Mouse (Mus musculus): Measurements from ENCODE around the gene 2810408A11Rik. TPM values are rescaled to one million over a fixed set of nuclear protein-coding genes. Genes with fewer than 3 reads are reported as not detected.

The 2810408A11Rik gene
- total RNA-seq, 1 experiment = 3.3 TPM

- Histone ChIP-seq H3K9me3 (ENCODE audit: control insufficient read depth, insufficient read depth, low read depth, low read length) (no peaks in the 10 kb centered on the region), H3K27ac (ENCODE audit: insufficient read depth, low read depth, low read length, poor library complexity, severe bottlenecking) (no peak overlapping the region), H3K36me3 (ENCODE audit: control insufficient read depth, insufficient read depth, low read length, poor library complexity, severe bottlenecking) (no peaks in the 10 kb centered on the region), H3K4me3 (ENCODE audit: insufficient read depth in 1 of 2, low read depth in 1 of 2, low read length in 2 of 2, poor library complexity in 1 of 2, severe bottlenecking in 1 of 2) (no peak overlapping the region), H3K9ac (ENCODE audit: insufficient read depth, low read depth, low read length, poor library complexity, severe bottlenecking) (no peak overlapping the region), H3K4me1 (ENCODE audit: control insufficient read depth in 2 of 2, insufficient read depth in 2 of 2, low read length in 2 of 2, poor library complexity in 1 of 2) (peaks cover 0 to 24% of the 10 kb centered on the region in 2 experiments; a peak in 2 of 4 replicates)
- DNase-seq (ENCODE audit: low read depth, low spot score) = no peak
- in situ Hi-C loops (cut with MboI; ENCODE audit: low sequenced_read_pairs in 2 of 2, unreplicated experiment in 2 of 2) = loop anchor here in 1 of 2 experiments (10.0 kb wide), 1 partner anchor 276 kb away; the partner anchor contains the start of gene Slc16a11
- TF ChIP-seq ZNF384 (IDR thresholded peaks at IDR 0.05; ENCODE audit: low read depth, low read length) (no peak), CHD2 (IDR thresholded peaks at IDR 0.05; ENCODE audit: low read depth, low read length) (no peak)
Observed at GRCm38 (mm10) chr11:69939181-69939580, 38.4 kb upstream of the 2810408A11Rik start.

GRCm38 (mm10) chr11:69938401-69938979 is 37.7 kb upstream of the 2810408A11Rik start:
- Histone ChIP-seq H3K4me1 (ENCODE audit: control insufficient read depth in 2 of 2, insufficient read depth in 2 of 2, low read length in 2 of 2, poor library complexity in 1 of 2) (peaks cover 0 to 24% of the 10 kb centered on the region in 2 experiments; a peak in 2 of 4 replicates), H3K9ac (ENCODE audit: insufficient read depth, low read depth, low read length, poor library complexity, severe bottlenecking) (no peak overlapping the region), H3K9me3 (ENCODE audit: control insufficient read depth, insufficient read depth, low read depth, low read length) (no peaks in the 10 kb centered on the region), H3K4me3 (ENCODE audit: insufficient read depth in 1 of 2, low read depth in 1 of 2, low read length in 2 of 2, poor library complexity in 1 of 2, severe bottlenecking in 1 of 2) (no peak overlapping the region), H3K27ac (ENCODE audit: insufficient read depth, low read depth, low read length, poor library complexity, severe bottlenecking) (no peak overlapping the region), H3K36me3 (ENCODE audit: control insufficient read depth, insufficient read depth, low read length, poor library complexity, severe bottlenecking) (no peaks in the 10 kb centered on the region)
- TF ChIP-seq MAFK (IDR thresholded peaks at IDR 0.05; ENCODE audit: insufficient read depth, low read depth, low read length) = no peak
- no peak for TF ChIP-seq HCFC1 (IDR thresholded peaks at IDR 0.05; ENCODE audit: borderline replicate concordance, insufficient read depth, low read length)
- TF ChIP-seq ZC3H11A (IDR thresholded peaks at IDR 0.05; ENCODE audit: borderline replicate concordance, low read depth, low read length) = no peak
- no peak for TF ChIP-seq ZNF384 (IDR thresholded peaks at IDR 0.05; ENCODE audit: low read depth, low read length)
- TF ChIP-seq CHD2 (IDR thresholded peaks at IDR 0.05; ENCODE audit: low read depth, low read length) = no peak
- DNase-seq (ENCODE audit: low read depth, low spot score) = no peak
- in situ Hi-C loops (cut with MboI; ENCODE audit: low sequenced_read_pairs in 2 of 2, unreplicated experiment in 2 of 2) = loop anchor here in 1 of 2 experiments (10.0 kb wide), 1 partner anchor 276 kb away; the partner anchor contains the start of gene Slc16a11

- Histone ChIP-seq H3K4me3 (ENCODE audit: insufficient read depth in 1 of 2, low read depth in 1 of 2, low read length in 2 of 2, poor library complexity in 1 of 2, severe bottlenecking in 1 of 2) (no peak overlapping the region), H3K27ac (ENCODE audit: insufficient read depth, low read depth, low read length, poor library complexity, severe bottlenecking) (no peak overlapping the region), H3K9me3 (ENCODE audit: control insufficient read depth, insufficient read depth, low read depth, low read length) (no peaks in the 10 kb centered on the region), H3K9ac (ENCODE audit: insufficient read depth, low read depth, low read length, poor library complexity, severe bottlenecking) (no peak overlapping the region), H3K36me3 (ENCODE audit: control insufficient read depth, insufficient read depth, low read length, poor library complexity, severe bottlenecking) (no peaks in the 10 kb centered on the region), H3K4me1 (ENCODE audit: control insufficient read depth in 2 of 2, insufficient read depth in 2 of 2, low read length in 2 of 2, poor library complexity in 1 of 2) (peaks cover 0 to 24% of the 10 kb centered on the region in 2 experiments; a peak in 2 of 4 replicates)
- DNase-seq (ENCODE audit: low read depth, low spot score) = no peak
- TF ChIP-seq HCFC1 (IDR thresholded peaks at IDR 0.05; ENCODE audit: borderline replicate concordance, insufficient read depth, low read length) = no peak
- TF ChIP-seq MAFK (IDR thresholded peaks at IDR 0.05; ENCODE audit: insufficient read depth, low read depth, low read length) = no peak
- no peak for TF ChIP-seq CHD2 (IDR thresholded peaks at IDR 0.05; ENCODE audit: low read depth, low read length)
- TF ChIP-seq ZNF384 (IDR thresholded peaks at IDR 0.05; ENCODE audit: low read depth, low read length) = no peak
- TF ChIP-seq ZC3H11A (IDR thresholded peaks at IDR 0.05; ENCODE audit: borderline replicate concordance, low read depth, low read length) = no peak
- in situ Hi-C loops (cut with MboI; ENCODE audit: low sequenced_read_pairs in 2 of 2, unreplicated experiment in 2 of 2) = loop anchor here in 1 of 2 experiments (10.0 kb wide), 1 partner anchor 277 kb away; the partner anchor contains the start of gene Slc16a11
Observed at GRCm38 (mm10) chr11:69937834-69938233, 37.0 kb upstream of the 2810408A11Rik start.

- in situ Hi-C loops (cut with MboI; ENCODE audit: low sequenced_read_pairs in 2 of 2, unreplicated experiment in 2 of 2) = loop anchor here in 1 of 2 experiments (10.0 kb wide), 1 partner anchor 277 kb away; the partner anchor contains the start of gene Slc16a11
- H3K27ac ChIP-seq (ENCODE audit: insufficient read depth, low read depth, low read length, poor library complexity, severe bottlenecking) = no peak overlapping the region
- no peak for DNase-seq (ENCODE audit: low read depth, low spot score)
- H3K9me3 ChIP-seq (ENCODE audit: control insufficient read depth, insufficient read depth, low read depth, low read length) = no peaks in the 10 kb centered on the region
- H3K4me3 ChIP-seq (ENCODE audit: insufficient read depth in 1 of 2, low read depth in 1 of 2, low read length in 2 of 2, poor library complexity in 1 of 2, severe bottlenecking in 1 of 2) = no peak overlapping the region
- H3K4me1 ChIP-seq (ENCODE audit: control insufficient read depth in 2 of 2, insufficient read depth in 2 of 2, low read length in 2 of 2, poor library complexity in 1 of 2) = peaks cover 0 to 24% of the 10 kb centered on the region in 2 experiments; a peak in 2 of 4 replicates
- H3K9ac ChIP-seq (ENCODE audit: insufficient read depth, low read depth, low read length, poor library complexity, severe bottlenecking) = no peak overlapping the region
- H3K36me3 ChIP-seq (ENCODE audit: control insufficient read depth, insufficient read depth, low read length, poor library complexity, severe bottlenecking) = no peaks in the 10 kb centered on the region
- no peak for TF ChIP-seq ZC3H11A (IDR thresholded peaks at IDR 0.05; ENCODE audit: borderline replicate concordance, low read depth, low read length)
- no peak for TF ChIP-seq ZNF384 (IDR thresholded peaks at IDR 0.05; ENCODE audit: low read depth, low read length)
- TF ChIP-seq CHD2 (IDR thresholded peaks at IDR 0.05; ENCODE audit: low read depth, low read length) = no peak
- TF ChIP-seq HCFC1 (IDR thresholded peaks at IDR 0.05; ENCODE audit: borderline replicate concordance, insufficient read depth, low read length) = no peak
- TF ChIP-seq MAFK (IDR thresholded peaks at IDR 0.05; ENCODE audit: insufficient read depth, low read depth, low read length) = no peak
Observed at GRCm38 (mm10) chr11:69937385-69937784, 36.6 kb upstream of the 2810408A11Rik start.

All from ES-E14 (cell line).